Mouse (Mus musculus) urinary bladder, postnatal 0 days (tissue): ENCODE results near the gene Olfr510. TPM values are rescaled to one million over a fixed set of nuclear protein-coding genes. Genes with fewer than 3 reads are reported as not detected.

Experiments
- polyA plus RNA-seq: library from polyadenylated mRNA; unstranded; fragments of >200 nt; fragmentation: Nextera tagmentation; extraction: Ambion mirVana; gene quantifications from 2 replicates; pipeline ENCODE4 v1.2.1, GENCODE M21; 2015

Olfr510 gene
- polyA plus RNA-seq = not detected in 2 replicates

GRCm38 (mm10) chr7:108666118-108666517 lies at the start of gene Olfr510:
Gene Olfr510 (plus strand): TSS chr7:108666418.

DNA sequence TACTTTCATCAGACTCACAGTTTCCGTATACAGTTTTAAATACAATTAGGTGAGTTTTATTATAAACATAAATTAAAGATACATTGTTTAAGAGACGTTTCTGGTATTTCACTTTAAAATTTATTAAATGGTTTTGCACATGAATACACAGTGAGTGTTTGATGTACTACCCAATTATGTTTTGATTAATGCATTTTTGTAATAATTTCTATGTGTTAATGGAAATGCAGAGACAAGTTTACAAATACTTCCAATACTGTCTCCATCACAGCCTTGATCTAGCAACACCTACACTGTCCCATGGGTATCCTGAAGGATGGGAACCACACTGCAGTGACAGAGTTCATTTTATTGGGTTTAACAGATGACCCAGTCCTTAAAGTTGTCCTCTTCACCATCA lies 44.7 kb upstream of the Olfr510 start, which contains the start of gene Olfr507:
Gene Olfr507, plus strand, starts transcription at position 301 of the 400 bp plus-strand sequence.

DNA sequence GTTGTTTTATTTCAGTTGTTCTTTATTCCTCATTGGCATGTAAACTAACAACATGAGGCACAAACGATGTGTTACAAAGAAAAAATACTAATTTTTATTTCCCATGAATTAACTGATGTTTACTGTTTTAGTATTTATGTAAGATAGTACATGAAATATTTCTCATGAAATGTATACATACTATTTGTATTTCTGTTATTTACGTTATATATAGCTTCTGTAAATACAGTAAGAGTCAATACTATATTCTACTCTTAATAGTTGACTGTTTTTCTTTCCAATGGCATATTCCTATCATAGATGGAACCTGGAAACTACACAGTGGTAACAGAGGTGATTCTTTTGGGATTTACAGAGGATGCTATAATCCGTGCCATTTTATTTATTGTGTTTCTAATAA lies 36.5 kb upstream of the Olfr510 start, which contains the start of gene Olfr508:
Gene Olfr508, plus strand, starts transcription at position 301 of the 400 bp plus-strand sequence.

DNA sequence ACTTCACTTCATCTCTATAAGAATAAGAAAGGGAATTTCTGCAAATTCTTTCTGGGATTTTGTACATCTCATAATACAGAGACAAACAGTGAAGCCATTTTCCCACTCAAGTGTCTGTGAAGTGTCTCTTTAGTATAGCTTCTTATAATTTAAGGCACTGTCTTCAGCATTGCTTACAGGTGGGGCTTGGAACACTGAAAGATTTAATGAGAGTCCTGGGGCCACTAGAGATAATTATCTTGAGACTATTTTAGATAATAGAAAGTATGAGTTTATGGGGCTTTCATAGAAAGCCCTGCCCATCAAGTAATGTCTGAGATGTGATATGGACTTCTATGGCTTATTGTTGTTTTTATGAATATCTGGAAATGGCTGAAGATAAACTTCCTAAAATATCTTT lies 14.4 kb upstream of the Olfr510 start, which contains the start of gene Olfr509:
Gene Olfr509, minus strand, starts transcription at position 101 of the 400 bp plus-strand sequence.

DNA sequence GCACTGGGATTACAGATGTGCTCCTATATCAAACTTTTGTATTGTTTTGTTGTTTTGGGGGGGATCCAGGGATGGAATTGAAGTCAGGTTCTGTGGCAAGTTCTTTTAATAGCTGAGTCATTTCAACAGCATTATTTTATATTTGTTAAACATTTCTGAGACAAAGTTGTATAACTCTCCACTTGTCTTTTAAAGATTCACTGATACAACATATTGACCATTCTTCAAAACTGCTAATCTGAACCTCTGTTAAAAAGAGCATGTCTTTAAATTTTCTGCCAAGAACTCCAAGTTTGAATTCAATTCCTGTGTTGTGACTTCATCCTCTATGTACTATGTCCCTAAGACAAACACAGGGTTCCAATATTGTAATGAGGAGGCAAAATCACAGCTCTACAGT lies 46.8 kb downstream of the Olfr510 start, which contains the start of gene Olfr512:
Gene Olfr512, plus strand, starts transcription at position 301 of the 400 bp plus-strand sequence.

Other genes with a start within 250 kb of the Olfr510 start
- not detected in 2 replicates for gene Olfr497, start 246.0 kb upstream of the Olfr510 start, polyA plus RNA-seq
- gene Olfr498, start 201.1 kb upstream of the Olfr510 start, polyA plus RNA-seq = not detected in 2 replicates
- not detected in 2 replicates for gene Olfr502, start 141.4 kb upstream of the Olfr510 start, polyA plus RNA-seq
- not detected in 2 replicates for gene Olfr503, start 121.9 kb upstream of the Olfr510 start, polyA plus RNA-seq
- gene Olfr504, start 100.6 kb upstream of the Olfr510 start, polyA plus RNA-seq = not detected in 2 replicates
- gene Olfr506, start 55.6 kb upstream of the Olfr510 start, polyA plus RNA-seq = not detected in 2 replicates
- gene Olfr507, start 44.6 kb upstream of the Olfr510 start, polyA plus RNA-seq = not detected in 2 replicates
- gene Olfr508, start 36.4 kb upstream of the Olfr510 start, polyA plus RNA-seq = not detected in 2 replicates
- not detected in 2 replicates for gene Olfr509, start 14.5 kb upstream of the Olfr510 start, polyA plus RNA-seq
- not detected in 2 replicates for gene Olfr512, start 46.9 kb downstream of the Olfr510 start, polyA plus RNA-seq
- not detected in 2 replicates for gene Olfr513, start 84.6 kb downstream of the Olfr510 start, polyA plus RNA-seq
- gene Olfr514, start 159.6 kb downstream of the Olfr510 start, polyA plus RNA-seq = not detected in 2 replicates
- gene Olfr516, start 184.1 kb downstream of the Olfr510 start, polyA plus RNA-seq = not detected in 2 replicates
- gene Olfr517, start 206.0 kb downstream of the Olfr510 start, polyA plus RNA-seq = not detected in 2 replicates
- gene Olfr518, start 218.6 kb downstream of the Olfr510 start, polyA plus RNA-seq = not detected in 2 replicates
- not detected in 2 replicates for gene Olfr519, start 228.0 kb downstream of the Olfr510 start, polyA plus RNA-seq